Mouse (Mus musculus) lung, adult 2 months (tissue): Measurements from ENCODE around the gene Magi2.

Source experiments
- CTCF ChIP-seq: fragments of 200-500 bp; IDR thresholded peaks from 2 replicates; pipeline ENCODE4 v1.5.1; 2011; ENCODE audit warnings: mild to moderate bottlenecking, low read length, control low read depth; ENCODE audit not compliant: insufficient read depth
- POLR2A ChIP-seq: fragments of 200-500 bp; IDR thresholded peaks from 2 replicates; pipeline ENCODE4 v1.6.1; 2011; ENCODE audit warnings: low read depth, mild to moderate bottlenecking, control low read depth, low read length, borderline replicate concordance; ENCODE audit errors: extremely low read depth

DNA sequence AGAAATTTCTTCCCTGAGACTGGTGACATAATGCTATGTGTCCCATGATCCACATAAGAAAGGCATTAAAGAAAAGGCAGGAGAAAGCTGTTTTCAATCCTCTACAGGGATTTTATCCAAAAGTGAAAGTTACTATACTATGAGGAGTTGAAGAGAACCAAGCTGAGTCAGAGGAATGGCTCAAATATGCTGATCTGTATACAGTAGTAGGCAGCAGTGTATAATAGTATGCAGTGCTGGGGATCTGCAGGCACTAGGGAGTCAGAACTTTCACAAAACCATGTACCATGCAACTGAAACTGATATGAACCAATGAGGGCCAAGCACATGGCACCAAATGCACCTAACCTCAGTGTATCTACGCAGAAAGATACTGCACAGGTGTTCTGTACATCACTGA, 855.5 kb downstream of the Magi2 start:
- TF ChIP-seq POLR2A (no peak), CTCF (no peak)
